Mouse (Mus musculus) lung, postnatal 4 days (tissue): ENCODE measurements around the gene Cul1.
"Not testable (repeated sequence)": the region's sequence is repeated elsewhere in the genome, so short reads cannot be mapped to it uniquely, and the experiment has no call there.

Experiments used
- DNase-seq, 2 experiments: peaks; one replicate each; pipeline ENCODE4 v3.0.0; 2021

The Cul1 gene

GRCm38 (mm10) chr6:47453098-47453497 is at the start of gene Cul1:
Gene Cul1 (plus strand): TSS chr6:47453398.
- no peak for DNase-seq

- DNase-seq: peak in 1 of 2 experiments; percentile 24
These were observed 48.5 kb upstream of the Cul1 start for GRCm38 (mm10) chr6:47404419-47405382.

GRCm38 (mm10) chr6:47412886-47413606 is 40.2 kb upstream of the Cul1 start:
- no peak for DNase-seq

- no peak for DNase-seq
These were observed 39.5 kb upstream of the Cul1 start for GRCm38 (mm10) chr6:47413656-47414055.

- DNase-seq: peak; percentile 33 to 75
These were observed 34.5 kb upstream of the Cul1 start for GRCm38 (mm10) chr6:47418691-47419090.

GRCm38 (mm10) chr6:47420156-47420555 is 33.0 kb upstream of the Cul1 start:
- DNase-seq: no peak

GRCm38 (mm10) chr6:47421221-47421620 is 32.0 kb upstream of the Cul1 start:
- DNase-seq: no peak

GRCm38 (mm10) chr6:47426136-47426535 is 27.1 kb upstream of the Cul1 start:
- DNase-seq: no peak

- not testable (repeated sequence) for DNase-seq
These were observed 26.6 kb upstream of the Cul1 start for GRCm38 (mm10) chr6:47426556-47426955.

- not testable (repeated sequence) for DNase-seq
These were observed 20.4 kb upstream of the Cul1 start for GRCm38 (mm10) chr6:47432795-47433194.

GRCm38 (mm10) chr6:47440080-47440479 is 13.1 kb upstream of the Cul1 start:
- DNase-seq: no peak

- no peak for DNase-seq
These were observed 5.5 kb upstream of the Cul1 start for GRCm38 (mm10) chr6:47447658-47448057.

- peak in 1 of 2 experiments; percentile 79 for DNase-seq
These were observed 428 bp downstream of the Cul1 start for GRCm38 (mm10) chr6:47453522-47454130.

- DNase-seq: peak; percentile 88 to 92
These were observed 955 bp downstream of the Cul1 start for GRCm38 (mm10) chr6:47454131-47454574.

- peak; percentile 74 to 80 for DNase-seq
These were observed 1.7 kb downstream of the Cul1 start for GRCm38 (mm10) chr6:47454575-47455571.

GRCm38 (mm10) chr6:47455843-47456242 is 2.6 kb downstream of the Cul1 start:
- no peak for DNase-seq

- DNase-seq: no peak
These were observed 3.7 kb downstream of the Cul1 start for GRCm38 (mm10) chr6:47456853-47457252.

- DNase-seq: no peak
These were observed 12.2 kb downstream of the Cul1 start for GRCm38 (mm10) chr6:47465400-47465799.

- no peak for DNase-seq
These were observed 13.3 kb downstream of the Cul1 start for GRCm38 (mm10) chr6:47466488-47466887.

- no peak for DNase-seq
These were observed 13.9 kb downstream of the Cul1 start for GRCm38 (mm10) chr6:47467058-47467457.

GRCm38 (mm10) chr6:47469760-47470159 is 16.6 kb downstream of the Cul1 start:
- no peak for DNase-seq

- DNase-seq: no peak
These were observed 19.2 kb downstream of the Cul1 start for GRCm38 (mm10) chr6:47472444-47472843.
